Mouse (Mus musculus): ENCODE measurements at regions not wholly inside any gene's neighbourhood (a gene's known extent, or its start where the extent isn't known, plus 50 kb on each side); places are given as distances from the start of the nearest gene placed in this dataset.

DNA sequence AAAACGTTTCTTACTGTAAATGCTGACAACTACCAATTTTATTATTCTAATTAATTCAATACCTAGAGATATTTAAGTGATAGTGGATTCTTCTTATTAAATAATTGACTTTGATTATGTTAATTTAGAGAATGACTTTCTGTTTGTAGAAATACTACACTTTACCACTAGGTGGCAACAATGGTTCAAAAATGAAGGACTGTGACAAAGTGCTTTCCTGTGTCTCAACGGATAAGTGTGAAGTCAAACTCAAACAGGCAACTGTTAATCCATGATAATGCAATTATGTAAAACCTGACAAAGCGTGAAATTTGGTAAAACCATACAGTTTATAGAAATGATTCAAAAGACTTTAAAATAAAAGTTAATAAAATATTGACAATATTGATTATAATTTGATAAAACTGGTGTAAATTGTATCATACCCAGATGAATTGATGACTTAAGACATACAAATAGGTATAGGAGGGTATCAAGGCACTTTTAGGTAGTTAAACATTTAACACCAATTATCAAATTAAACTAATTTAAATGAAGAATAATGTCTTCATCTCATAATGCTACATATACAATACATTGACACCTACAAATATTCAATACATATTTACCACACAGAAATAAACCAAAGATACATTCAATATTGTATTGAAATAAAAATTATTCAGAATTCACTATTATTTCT is 1085.3 kb downstream of the 4930444P10Rik start:
- WGBS, result 3% methylated on average over 3 of the region's 3 CpGs
- Histone ChIP-seq H3K36me3 (ENCODE audit: control insufficient read depth, insufficient read depth, low read length) (no peaks in the 10 kb centered on the region), H3K4me1 (replicated peaks; ENCODE audit: control insufficient read depth, insufficient read depth, low read length) (no peaks in the 10 kb centered on the region), H3K4me3 (ENCODE audit: low read depth, low read length) (no peak overlapping the region), H3K27me3 (replicated peaks; ENCODE audit: control insufficient read depth, insufficient read depth, low read length) (no peaks in the 10 kb centered on the region), H3K9me3 (ENCODE audit: control insufficient read depth, low read length) (no peaks in the 10 kb centered on the region), H3K27ac (ENCODE audit: low read depth, low read length) (no peak overlapping the region), H3K9ac (ENCODE audit: low read depth, low read length) (no peak overlapping the region), H3K4me2 (no peak overlapping the region)
- no peak for ATAC-seq (replicated peaks; ENCODE audit: low FRiP score)
- DNase-seq (ENCODE audit: low spot score), result no peak

DNA sequence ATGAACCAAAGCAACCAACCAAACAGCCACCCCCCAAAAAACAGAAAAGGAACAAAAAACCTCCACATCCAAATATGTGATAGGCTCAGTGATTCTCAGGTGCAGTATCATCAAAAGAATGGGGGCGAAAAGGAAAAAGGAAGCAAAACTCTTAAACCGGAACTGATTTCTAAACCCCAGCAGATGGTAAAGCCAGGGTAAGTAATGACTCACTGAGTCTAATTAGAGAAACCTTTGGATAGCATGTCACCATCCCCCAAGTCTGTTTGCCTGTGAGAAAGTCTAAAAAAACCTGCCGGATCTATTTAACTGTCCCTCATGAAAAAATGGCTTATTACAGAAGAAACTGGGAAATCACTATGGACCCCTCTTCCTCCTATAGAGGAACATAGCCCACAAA is 1097.8 kb downstream of the 4930444P10Rik start:
- Histone ChIP-seq H3K4me3 (ENCODE audit: low read depth, low read length) (no peak overlapping the region), H3K27me3 (replicated peaks; ENCODE audit: control insufficient read depth, insufficient read depth, low read length) (no peaks in the 10 kb centered on the region), H3K4me2 (no peak overlapping the region), H3K9me3 (ENCODE audit: control insufficient read depth, low read length) (no peaks in the 10 kb centered on the region), H3K4me1 (replicated peaks; ENCODE audit: control insufficient read depth, insufficient read depth, low read length) (no peaks in the 10 kb centered on the region), H3K9ac (ENCODE audit: low read depth, low read length) (no peak overlapping the region), H3K27ac (ENCODE audit: low read depth, low read length) (no peak overlapping the region), H3K36me3 (ENCODE audit: control insufficient read depth, insufficient read depth, low read length) (no peaks in the 10 kb centered on the region)
- WGBS, result 81% methylated on average over 3 of the region's 3 CpGs
- DNase-seq (ENCODE audit: low spot score), result no peak
- ATAC-seq (replicated peaks; ENCODE audit: low FRiP score), result no peak

DNA sequence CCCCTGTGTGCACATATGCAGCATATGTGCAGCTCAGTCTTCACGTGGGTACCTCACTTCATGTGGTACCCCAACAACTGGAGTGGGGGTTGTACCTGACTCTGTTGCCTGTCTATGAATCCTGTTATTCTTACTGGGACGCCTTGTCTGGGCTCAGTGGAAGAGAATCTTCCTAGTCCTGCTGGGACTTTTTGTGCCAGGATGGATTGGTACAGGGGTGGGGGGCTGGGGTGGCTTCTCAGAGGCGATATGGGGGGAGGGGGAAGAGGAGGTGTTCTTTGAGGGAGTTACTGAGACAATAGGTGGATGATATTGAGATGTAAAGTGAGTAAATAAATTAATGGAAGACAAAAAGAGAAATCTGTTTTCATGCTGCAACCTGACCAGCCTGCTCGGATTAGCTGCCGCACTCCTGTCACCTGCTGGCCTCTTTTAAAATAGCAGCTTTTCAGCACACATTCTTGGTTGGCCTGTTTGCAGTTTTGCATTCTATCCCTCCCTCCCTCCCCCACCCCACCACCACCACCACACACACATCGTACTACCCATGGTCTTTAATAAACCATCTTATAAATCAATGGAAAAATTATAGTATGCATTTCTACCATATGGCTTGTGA is 1112.9 kb downstream of the 4930444P10Rik start:
- H3K4me2 ChIP-seq, result no peak overlapping the region
- WGBS, result 49% methylated on average over 6 of the region's 6 CpGs
- DNase-seq (ENCODE audit: low spot score) (no peak), ATAC-seq (replicated peaks; ENCODE audit: low FRiP score) (no peak)
- no peaks in the 10 kb centered on the region for H3K4me1 ChIP-seq (replicated peaks; ENCODE audit: control insufficient read depth, insufficient read depth, low read length)
- no peak overlapping the region for H3K9ac ChIP-seq (ENCODE audit: low read depth, low read length)
- no peaks in the 10 kb centered on the region for H3K27me3 ChIP-seq (replicated peaks; ENCODE audit: control insufficient read depth, insufficient read depth, low read length)
- H3K27ac ChIP-seq (ENCODE audit: low read depth, low read length), result no peak overlapping the region
- no peak overlapping the region for H3K4me3 ChIP-seq (ENCODE audit: low read depth, low read length)
- no peaks in the 10 kb centered on the region for H3K9me3 ChIP-seq (ENCODE audit: control insufficient read depth, low read length)
- no peaks in the 10 kb centered on the region for H3K36me3 ChIP-seq (ENCODE audit: control insufficient read depth, insufficient read depth, low read length)
